Mouse (Mus musculus): Measurements from ENCODE around the gene Nrxn2. TPM values are rescaled to one million over a fixed set of nuclear protein-coding genes. Genes with fewer than 3 reads are reported as not detected.

Gene Nrxn2
- polyA plus RNA-seq, 1 experiment from 2014 or later, result 41.7 TPM

DNA sequence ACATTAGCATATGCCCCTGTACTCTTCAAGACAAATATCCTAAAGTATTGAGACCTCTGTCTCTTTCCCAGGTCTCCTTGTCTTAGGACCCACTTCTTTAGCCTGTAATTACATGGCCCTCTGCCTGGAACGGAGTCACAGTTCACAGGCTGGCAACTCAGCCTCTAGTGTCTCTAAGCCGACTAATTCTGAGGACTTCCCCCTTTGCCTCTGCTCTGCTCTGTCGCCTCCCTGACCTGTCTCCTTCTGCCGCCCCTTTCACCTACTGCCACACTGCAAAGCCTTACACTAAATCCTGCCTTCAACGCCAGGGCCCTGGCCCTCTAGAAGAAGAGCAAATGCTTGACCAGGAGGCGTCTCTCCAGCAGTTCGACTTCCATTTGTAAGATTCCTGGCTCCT, 125.0 kb downstream of the Nrxn2 start:
- Histone ChIP-seq H3K27me3 (replicated peaks; ENCODE audit: control insufficient read depth, insufficient read depth, low read length) (no peaks in the 10 kb centered on the region), H3K36me3 (ENCODE audit: control insufficient read depth, insufficient read depth, low read length) (no peaks in the 10 kb centered on the region), H3K27ac (ENCODE audit: low read depth, low read length) (no peak overlapping the region), H3K4me2 (ENCODE audit: low read length) (no peak overlapping the region), H3K4me3 (ENCODE audit: low read depth, low read length) (no peak overlapping the region), H3K4me1 (ENCODE audit: control insufficient read depth, insufficient read depth, low read length) (no peaks in the 10 kb centered on the region; the same call in 1 of the 2 replicates), H3K9me3 (replicated peaks; ENCODE audit: control insufficient read depth, low read length) (no peaks in the 10 kb centered on the region), H3K9ac (ENCODE audit: low read length) (no peak overlapping the region)
- no peak for DNase-seq (ENCODE audit: low spot score)
- ATAC-seq, result no peak
- 27% methylated on average over 7 of the region's 7 CpGs for WGBS

DNA sequence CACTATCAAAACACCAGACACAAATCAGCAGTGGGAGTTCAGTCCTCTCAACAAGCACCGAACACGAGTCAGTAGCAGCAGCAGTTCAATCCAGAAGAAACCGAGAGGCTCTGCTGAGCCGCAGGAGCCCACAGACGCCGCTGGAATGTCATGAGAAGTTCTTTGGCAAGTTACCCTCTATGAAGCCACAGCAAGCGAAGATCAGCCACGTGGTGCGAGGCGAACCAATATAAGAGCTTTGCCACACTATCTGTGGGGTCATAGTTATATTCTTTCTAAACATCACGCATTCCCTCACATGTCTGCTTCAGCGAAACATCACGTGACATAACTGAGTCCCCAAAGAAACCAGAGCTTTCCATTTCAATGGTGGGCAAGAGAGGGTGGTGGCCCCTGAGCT, 126.2 kb downstream of the Nrxn2 start:
- Histone ChIP-seq H3K36me3 (ENCODE audit: control insufficient read depth, insufficient read depth, low read length) (no peaks in the 10 kb centered on the region), H3K9ac (ENCODE audit: low read length) (no peak overlapping the region), H3K4me2 (ENCODE audit: low read length) (no peak overlapping the region), H3K27me3 (replicated peaks; ENCODE audit: control insufficient read depth, insufficient read depth, low read length) (no peaks in the 10 kb centered on the region), H3K9me3 (replicated peaks; ENCODE audit: control insufficient read depth, low read length) (no peaks in the 10 kb centered on the region), H3K4me1 (ENCODE audit: control insufficient read depth, insufficient read depth, low read length) (peaks cover 5% of the 10 kb centered on the region; the same call in 1 of the 2 replicates), H3K27ac (ENCODE audit: low read depth, low read length) (no peak overlapping the region), H3K4me3 (ENCODE audit: low read depth, low read length) (no peak overlapping the region)
- ATAC-seq (no peak), DNase-seq (ENCODE audit: low spot score) (no peak)
- WGBS, result 86% methylated on average over 13 of the region's 13 CpGs

DNA sequence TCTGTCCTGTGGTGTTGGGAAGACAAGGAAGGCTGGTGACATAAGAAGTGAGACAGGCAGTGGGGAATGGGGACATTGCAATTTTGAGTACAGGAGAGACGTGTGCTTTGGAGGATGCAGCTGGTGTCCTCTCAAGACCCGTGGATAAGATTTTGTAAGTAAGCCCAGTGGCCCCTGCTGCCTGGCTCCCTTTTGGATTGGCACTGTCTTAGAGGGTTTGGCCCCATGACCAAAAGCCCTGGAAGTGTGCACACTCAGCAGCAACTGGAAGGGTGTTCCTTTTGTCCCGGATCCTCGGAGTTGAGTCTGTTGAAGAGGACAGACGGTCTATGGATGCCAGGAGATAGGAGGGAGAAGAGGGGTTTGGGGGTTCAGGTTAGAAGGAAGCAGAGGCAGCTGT, 127.0 kb downstream of the Nrxn2 start:
- Histone ChIP-seq H3K36me3 (ENCODE audit: control insufficient read depth, insufficient read depth, low read length) (no peaks in the 10 kb centered on the region), H3K27ac (ENCODE audit: low read depth, low read length) (no peak overlapping the region), H3K9ac (ENCODE audit: low read length) (no peak overlapping the region), H3K27me3 (replicated peaks; ENCODE audit: control insufficient read depth, insufficient read depth, low read length) (no peaks in the 10 kb centered on the region), H3K4me2 (ENCODE audit: low read length) (no peak overlapping the region), H3K4me3 (ENCODE audit: low read depth, low read length) (no peak overlapping the region), H3K4me1 (ENCODE audit: control insufficient read depth, insufficient read depth, low read length) (peaks cover 6% of the 10 kb centered on the region; the same call in 1 of the 2 replicates), H3K9me3 (replicated peaks; ENCODE audit: control insufficient read depth, low read length) (no peaks in the 10 kb centered on the region)
- DNase-seq (ENCODE audit: low spot score) (no peak), ATAC-seq (no peak)
- WGBS, result 95% methylated on average over 5 of the region's 5 CpGs

DNA sequence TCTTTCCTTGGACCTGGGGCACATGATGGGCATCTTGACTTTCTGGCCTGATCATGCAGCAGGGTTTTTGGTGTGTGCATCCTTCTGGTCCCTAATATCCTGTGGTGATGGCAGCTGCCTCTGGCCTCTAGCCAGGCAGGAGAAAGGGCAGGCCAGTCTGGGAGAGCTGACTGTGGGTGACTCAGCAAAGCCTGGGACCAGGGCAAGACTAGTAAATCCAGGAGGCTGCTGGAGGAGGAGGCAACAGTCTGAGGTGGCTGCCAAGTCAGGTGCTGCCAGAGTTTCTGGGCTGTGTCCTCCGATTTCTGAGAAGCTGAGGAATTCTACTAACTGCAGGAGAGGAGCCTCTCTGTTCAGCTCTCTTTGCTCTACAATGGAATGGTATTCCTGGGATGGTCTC, 127.6 kb downstream of the Nrxn2 start:
- no peak for DNase-seq (ENCODE audit: low spot score)

DNA sequence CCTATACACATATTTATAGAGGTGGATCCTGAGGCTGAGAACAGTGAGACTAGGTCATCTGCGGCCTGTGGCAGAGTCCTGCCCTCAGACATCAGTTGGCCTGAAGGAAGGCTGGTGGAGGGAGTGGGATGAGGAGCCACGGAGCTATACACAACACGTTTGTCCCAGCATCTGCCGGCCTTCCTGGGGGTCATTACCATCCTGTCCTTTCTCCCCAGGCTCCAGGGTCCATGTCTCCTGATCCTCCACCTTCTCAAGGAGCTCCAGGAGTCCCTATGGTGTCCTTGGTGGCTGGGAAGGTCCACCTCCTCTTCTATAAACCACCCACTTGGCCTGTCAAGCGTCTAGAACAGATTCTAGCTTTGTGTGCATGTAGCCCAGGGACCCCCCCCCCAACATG, 129.3 kb downstream of the Nrxn2 start:
- ATAC-seq, result no peak
- no peak for DNase-seq (ENCODE audit: low spot score)
- 93% methylated on average over 5 of the region's 5 CpGs for WGBS
- Histone ChIP-seq H3K4me3 (ENCODE audit: low read depth, low read length) (no peak overlapping the region), H3K9me3 (replicated peaks; ENCODE audit: control insufficient read depth, low read length) (no peaks in the 10 kb centered on the region), H3K4me2 (ENCODE audit: low read length) (no peak overlapping the region), H3K9ac (ENCODE audit: low read length) (no peak overlapping the region), H3K27ac (ENCODE audit: low read depth, low read length) (no peak overlapping the region), H3K36me3 (ENCODE audit: control insufficient read depth, insufficient read depth, low read length) (no peaks in the 10 kb centered on the region), H3K27me3 (replicated peaks; ENCODE audit: control insufficient read depth, insufficient read depth, low read length) (no peaks in the 10 kb centered on the region), H3K4me1 (ENCODE audit: control insufficient read depth, insufficient read depth, low read length) (peaks cover 6% of the 10 kb centered on the region; the same call in 1 of the 2 replicates)

More for the DNA sequence above, 127.6 kb downstream of the Nrxn2 start:
- 73% methylated on average over 1 of the region's 1 CpGs for WGBS
- Histone ChIP-seq H3K4me1 (ENCODE audit: control insufficient read depth, insufficient read depth, low read length) (peaks cover 6% of the 10 kb centered on the region; the same call in 1 of the 2 replicates), H3K9me3 (replicated peaks; ENCODE audit: control insufficient read depth, low read length) (no peaks in the 10 kb centered on the region), H3K4me2 (ENCODE audit: low read length) (no peak overlapping the region), H3K36me3 (ENCODE audit: control insufficient read depth, insufficient read depth, low read length) (no peaks in the 10 kb centered on the region), H3K27ac (ENCODE audit: low read depth, low read length) (no peak overlapping the region), H3K9ac (ENCODE audit: low read length) (no peak overlapping the region), H3K27me3 (replicated peaks; ENCODE audit: control insufficient read depth, insufficient read depth, low read length) (no peaks in the 10 kb centered on the region), H3K4me3 (ENCODE audit: low read depth, low read length) (no peak overlapping the region)
- no peak for ATAC-seq

DNA sequence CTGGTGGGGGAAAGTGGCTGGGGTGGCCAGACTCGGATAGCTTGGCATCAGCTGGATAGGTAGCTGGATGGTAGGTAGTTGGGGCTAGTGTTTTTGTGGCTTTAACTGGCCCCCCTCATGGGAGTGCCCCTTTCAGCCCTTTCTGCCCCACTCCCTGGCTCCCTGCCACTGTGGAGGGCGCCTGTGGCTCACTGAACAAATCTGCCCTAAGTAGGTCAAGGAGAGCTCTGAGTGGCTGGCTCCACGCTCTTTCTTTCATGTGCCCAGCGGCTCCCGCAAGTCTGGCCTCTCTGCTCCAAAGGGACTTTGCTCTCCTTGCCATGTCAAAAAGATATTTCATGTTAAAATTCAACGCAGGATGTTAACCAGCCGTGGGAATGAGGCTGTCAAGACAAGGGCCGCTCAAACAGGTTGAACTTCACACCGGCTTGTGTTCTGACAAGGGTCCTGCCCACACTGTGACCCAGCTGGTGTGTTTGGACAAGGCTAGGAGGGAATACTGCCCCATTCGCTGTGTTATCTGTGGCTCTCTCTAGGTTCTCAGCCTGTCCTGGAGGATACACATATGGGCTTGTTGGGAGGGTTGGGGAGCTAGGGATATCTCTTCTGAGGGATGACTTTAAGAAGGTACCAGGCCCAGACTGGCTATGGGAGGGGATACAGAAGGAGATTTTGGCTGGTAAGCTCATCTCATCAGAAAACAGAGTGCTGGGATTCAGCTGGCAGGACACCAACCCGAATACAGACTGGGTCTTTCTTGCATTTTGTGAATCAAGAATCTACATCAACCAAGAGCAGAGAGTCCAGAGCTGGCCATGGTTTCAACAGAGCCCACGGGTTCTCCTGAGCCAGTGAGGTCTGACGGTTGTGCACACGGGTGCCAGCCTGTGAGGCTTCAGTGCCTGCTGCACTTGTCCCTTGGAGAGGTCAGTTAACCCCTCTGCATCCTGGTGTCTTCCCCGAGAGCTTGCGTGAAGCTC, 130.2 kb downstream of the Nrxn2 start:
- H3K4me1 ChIP-seq (ENCODE audit: control insufficient read depth, insufficient read depth, low read length), result peaks cover 6% of the 10 kb centered on the region; the same call in 1 of the 2 replicates
- no peaks in the 10 kb centered on the region for H3K36me3 ChIP-seq (ENCODE audit: control insufficient read depth, insufficient read depth, low read length)
- 65% methylated on average over 16 of the region's 16 CpGs for WGBS
- H3K4me2 ChIP-seq (ENCODE audit: low read length), result no peak overlapping the region
- no peak overlapping the region for H3K9ac ChIP-seq (ENCODE audit: low read length)
- ATAC-seq, result no peak
- DNase-seq (ENCODE audit: low spot score), result no peak
- no peak overlapping the region for H3K4me3 ChIP-seq (ENCODE audit: low read depth, low read length)
- no peak overlapping the region for H3K27ac ChIP-seq (ENCODE audit: low read depth, low read length)
- no peaks in the 10 kb centered on the region for H3K27me3 ChIP-seq (replicated peaks; ENCODE audit: control insufficient read depth, insufficient read depth, low read length)
- no peaks in the 10 kb centered on the region for H3K9me3 ChIP-seq (replicated peaks; ENCODE audit: control insufficient read depth, low read length)

DNA sequence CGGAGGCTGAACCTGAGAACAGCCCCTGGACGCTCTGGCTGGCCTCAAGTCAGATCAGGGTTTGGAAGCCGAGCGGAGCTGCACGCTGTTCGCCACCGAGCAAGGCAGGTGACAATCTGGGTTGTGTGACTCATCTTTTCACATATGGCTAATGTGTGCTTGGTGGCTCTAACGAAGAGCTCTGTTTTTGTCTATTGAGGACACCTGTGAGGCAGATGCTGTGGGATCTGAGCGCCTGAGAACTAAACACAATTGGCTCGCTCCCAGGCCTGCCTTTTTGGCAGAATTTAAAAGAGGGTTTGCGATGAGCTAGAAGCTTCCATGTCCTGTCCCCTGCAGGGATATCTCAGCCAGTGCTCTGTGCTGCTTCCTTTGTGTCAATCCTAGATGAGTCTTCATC, 131.0 kb downstream of the Nrxn2 start:
- no peaks in the 10 kb centered on the region for H3K27me3 ChIP-seq (replicated peaks; ENCODE audit: control insufficient read depth, insufficient read depth, low read length)
- ATAC-seq (no peak), DNase-seq (ENCODE audit: low spot score) (no peak)
- no peak overlapping the region for H3K4me2 ChIP-seq (ENCODE audit: low read length)
- 58% methylated on average over 11 of the region's 11 CpGs for WGBS
- no peak overlapping the region for H3K27ac ChIP-seq (ENCODE audit: low read depth, low read length)
- no peaks in the 10 kb centered on the region for H3K36me3 ChIP-seq (ENCODE audit: control insufficient read depth, insufficient read depth, low read length)
- H3K4me1 ChIP-seq (ENCODE audit: control insufficient read depth, insufficient read depth, low read length), result peaks cover 6% of the 10 kb centered on the region; the same call in 1 of the 2 replicates
- H3K9ac ChIP-seq (ENCODE audit: low read length), result no peak overlapping the region
- no peaks in the 10 kb centered on the region for H3K9me3 ChIP-seq (replicated peaks; ENCODE audit: control insufficient read depth, low read length)
- H3K4me3 ChIP-seq (ENCODE audit: low read depth, low read length), result no peak overlapping the region

DNA sequence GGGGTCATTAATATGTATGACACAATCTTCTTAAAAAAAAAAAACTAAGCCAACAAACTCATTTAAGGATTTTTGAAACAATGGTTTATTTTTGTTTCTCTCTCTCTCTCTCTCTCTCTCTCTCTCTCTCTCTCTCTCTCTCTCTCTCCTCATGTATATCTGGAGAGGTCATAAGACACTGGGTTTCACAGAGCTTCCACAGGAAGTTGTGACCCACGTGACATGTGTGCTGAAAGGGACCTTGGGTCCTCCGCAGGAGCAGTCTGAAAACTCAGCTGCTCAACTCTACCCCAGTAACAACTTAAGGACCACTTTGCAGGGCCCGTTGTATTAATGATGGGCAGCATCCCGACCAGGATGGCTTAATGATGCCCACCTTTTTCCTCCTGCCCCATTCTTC, 132.7 kb downstream of the Nrxn2 start:
- DNase-seq (ENCODE audit: low spot score), result no peak
- Histone ChIP-seq H3K4me1 (ENCODE audit: control insufficient read depth, insufficient read depth, low read length) (peaks cover 6% of the 10 kb centered on the region; the same call in 1 of the 2 replicates), H3K4me2 (ENCODE audit: low read length) (no peak overlapping the region), H3K4me3 (ENCODE audit: low read depth, low read length) (no peak overlapping the region), H3K9ac (ENCODE audit: low read length) (no peak overlapping the region), H3K9me3 (replicated peaks; ENCODE audit: control insufficient read depth, low read length) (no peaks in the 10 kb centered on the region), H3K36me3 (ENCODE audit: control insufficient read depth, insufficient read depth, low read length) (no peaks in the 10 kb centered on the region), H3K27me3 (replicated peaks; ENCODE audit: control insufficient read depth, insufficient read depth, low read length) (no peaks in the 10 kb centered on the region), H3K27ac (ENCODE audit: low read depth, low read length) (no peak overlapping the region)
- ATAC-seq, result no peak
- 71% methylated on average over 4 of the region's 4 CpGs for WGBS

All from forebrain, embryonic 14.5 days (tissue).